Mouse (Mus musculus) G1E-ER4 (cell line): Measurements from ENCODE around the gene Gm7075. TPM values are rescaled to one million over a fixed set of nuclear protein-coding genes. Genes with fewer than 3 reads are reported as not detected.

ENCODE experiments used
- GATA1 ChIP-seq: IDR thresholded peaks from one replicate; pipeline ENCODE4 v1.8.0; 2012; ENCODE audit warnings: low read length, inconsistent platforms
- polyA plus RNA-seq: library from polyadenylated mRNA; stranded (reverse); fragments of >175 nt; gene quantifications from 2 replicates; pipeline ENCODE4 v1.2.3, GENCODE M21; 2012

Gm7075 gene
- polyA plus RNA-seq, 1 experiment, result not detected

GRCm38 (mm10) chr10:63382372-63383279, 39.0 kb downstream of the Gm7075 start, which contains the start of gene Dnajc12:
Gene Dnajc12 (plus strand): TSS chr10:63382443.
- no peak for TF ChIP-seq GATA1

GRCm38 (mm10) chr10:63381498-63382280, 39.9 kb downstream of the Gm7075 start, which contains the start of gene Sirt1:
Gene Sirt1 (minus strand): TSS chr10:63381704.
- no peak for TF ChIP-seq GATA1

GRCm38 (mm10) chr10:63378948-63379680, 42.5 kb downstream of the Gm7075 start:
- no peak for TF ChIP-seq GATA1

- no peak for TF ChIP-seq GATA1
Observed at GRCm38 (mm10) chr10:63377468-63377867, 44.1 kb downstream of the Gm7075 start.

- no peak for TF ChIP-seq GATA1
Observed at GRCm38 (mm10) chr10:63376303-63376702, 45.3 kb downstream of the Gm7075 start.

Other genes with a start within 250 kb of the Gm7075 start
- not detected in 2 replicates for gene Mypn, start 217.8 kb downstream of the Gm7075 start, polyA plus RNA-seq
- 4.8 and 6.2 TPM in 2 replicates for gene Herc4, start 178.0 kb downstream of the Gm7075 start, polyA plus RNA-seq
- 2.8 and 3.6 TPM in 2 replicates for gene Sirt1, start 40.1 kb downstream of the Gm7075 start, polyA plus RNA-seq
- gene Dnajc12, start 39.3 kb downstream of the Gm7075 start, polyA plus RNA-seq, result 0.02 and 0.11 TPM in 2 replicates
- not detected in 2 replicates for gene Ctnna3, start 8.3 kb upstream of the Gm7075 start, polyA plus RNA-seq